Mouse (Mus musculus): ENCODE measurements around the gene 1600014C10Rik. TPM values are rescaled to one million over a fixed set of nuclear protein-coding genes. Genes with fewer than 3 reads are reported as not detected.

The 1600014C10Rik gene
- polyA plus RNA-seq, 2 experiments = 4.7 to 10.3 TPM

DNA sequence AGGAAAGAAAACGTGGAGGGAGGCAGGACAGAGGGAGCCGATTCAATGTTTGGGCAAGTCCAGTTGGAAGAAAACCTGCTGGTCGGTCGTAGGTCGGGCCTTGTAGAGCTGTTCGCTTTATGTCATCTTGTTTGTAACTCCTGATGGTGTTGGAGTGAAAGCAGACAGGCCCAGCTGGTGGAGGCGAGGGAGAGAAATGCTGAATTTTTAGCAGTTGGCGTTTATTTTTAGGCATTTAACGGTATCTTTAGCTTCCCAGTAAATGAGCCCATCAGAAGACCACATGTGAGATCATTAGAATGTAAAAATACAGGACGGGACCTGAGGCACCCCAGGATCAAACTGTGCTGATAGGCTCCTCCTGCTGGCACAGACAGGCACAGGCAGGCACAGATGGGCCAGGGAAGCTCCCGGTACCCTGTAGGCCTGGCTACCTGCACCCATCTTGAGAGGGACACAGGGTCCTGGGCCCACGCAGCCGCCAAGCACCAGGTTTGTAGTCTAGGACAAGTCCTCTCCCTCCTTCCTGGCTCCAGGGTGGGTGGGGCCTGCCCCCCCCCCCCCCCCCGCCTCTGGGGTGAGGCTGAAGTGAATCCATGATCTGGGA lies 31.2 kb upstream of the 1600014C10Rik start:
- H3K4me1 ChIP-seq (replicated peaks; ENCODE audit: control insufficient read depth in 2 of 2, insufficient read depth in 2 of 2, low read length in 1 of 2) = no peaks in the 10 kb centered on the region
- H3K27me3 ChIP-seq (ENCODE audit: control insufficient read depth, insufficient read depth, low read length) = no peaks in the 10 kb centered on the region
- 58% methylated on average over 14 of the region's 14 CpGs for WGBS (ENCODE audit: insufficient replicate concordance)
- no peaks in the 10 kb centered on the region for H3K36me3 ChIP-seq (replicated peaks; ENCODE audit: control insufficient read depth, insufficient read depth, low read depth)
- TF ChIP-seq CTCF (IDR thresholded peaks at IDR 0.05; ENCODE audit: low read depth) (0 out of 2 replicates have a peak, but pooled peaks have one; percentile 11), EP300 (IDR thresholded peaks at IDR 0.05; ENCODE audit: low read depth) (no peak)
- H3K9ac ChIP-seq (replicated peaks) = no peak overlapping the region
- H3K27ac ChIP-seq = no peak overlapping the region
- H3K4me3 ChIP-seq (ENCODE audit: insufficient read depth in 1 of 2, low read depth in 2 of 2, low read length in 2 of 2) = no peak overlapping the region
- H3K9me3 ChIP-seq (ENCODE audit: control insufficient read depth, low read length) = no peaks in the 10 kb centered on the region
- DNase-seq (ENCODE audit: low read depth in 3 of 3, low spot score in 3 of 3) (no peak), ATAC-seq (ENCODE audit: insufficient read depth) (no peak)
- no peak overlapping the region for H3K4me2 ChIP-seq (ENCODE audit: low read depth)

- H3K9me3 ChIP-seq (ENCODE audit: control insufficient read depth, low read length) = no peaks in the 10 kb centered on the region
- no peak overlapping the region for H3K9ac ChIP-seq (replicated peaks)
- no peak for DNase-seq (ENCODE audit: low read depth in 3 of 3, low spot score in 3 of 3)
- TF ChIP-seq EP300 (IDR thresholded peaks at IDR 0.05; ENCODE audit: low read depth) (no peak), CTCF (IDR thresholded peaks at IDR 0.05; ENCODE audit: low read depth) (no peak)
- WGBS (ENCODE audit: insufficient replicate concordance) = 47% methylated on average over 3 of the region's 3 CpGs
- no peaks in the 10 kb centered on the region for H3K27me3 ChIP-seq (ENCODE audit: control insufficient read depth, insufficient read depth, low read length)
- no peak overlapping the region for H3K4me2 ChIP-seq (ENCODE audit: low read depth)
- ATAC-seq (ENCODE audit: insufficient read depth) = no peak
- H3K4me1 ChIP-seq (replicated peaks; ENCODE audit: control insufficient read depth in 2 of 2, insufficient read depth in 2 of 2, low read length in 1 of 2) = no peaks in the 10 kb centered on the region
- H3K27ac ChIP-seq = no peak overlapping the region
- no peaks in the 10 kb centered on the region for H3K36me3 ChIP-seq (replicated peaks; ENCODE audit: control insufficient read depth, insufficient read depth, low read depth)
- no peak overlapping the region for H3K4me3 ChIP-seq (ENCODE audit: insufficient read depth in 1 of 2, low read depth in 2 of 2, low read length in 2 of 2)
These were observed 30.4 kb upstream of the 1600014C10Rik start for GRCm38 (mm10) chr7:38152571-38152970.

GRCm38 (mm10) chr7:38155829-38156228 lies 27.2 kb upstream of the 1600014C10Rik start:
- Histone ChIP-seq H3K4me2 (ENCODE audit: low read depth) (no peak overlapping the region), H3K36me3 (replicated peaks; ENCODE audit: control insufficient read depth, insufficient read depth, low read depth) (no peaks in the 10 kb centered on the region), H3K27ac (no peak overlapping the region), H3K4me3 (ENCODE audit: insufficient read depth in 1 of 2, low read depth in 2 of 2, low read length in 2 of 2) (no peak overlapping the region), H3K27me3 (ENCODE audit: control insufficient read depth, insufficient read depth, low read length) (no peaks in the 10 kb centered on the region), H3K9ac (replicated peaks) (no peak overlapping the region), H3K9me3 (ENCODE audit: control insufficient read depth, low read length) (no peaks in the 10 kb centered on the region), H3K4me1 (replicated peaks; ENCODE audit: control insufficient read depth in 2 of 2, insufficient read depth in 2 of 2, low read length in 1 of 2) (no peaks in the 10 kb centered on the region)
- TF ChIP-seq CTCF (IDR thresholded peaks at IDR 0.05; ENCODE audit: low read depth) (no peak), EP300 (IDR thresholded peaks at IDR 0.05; ENCODE audit: low read depth) (no peak)
- 27% methylated on average over 5 of the region's 5 CpGs for WGBS (ENCODE audit: insufficient replicate concordance)
- ATAC-seq (ENCODE audit: insufficient read depth) = no peak
- peak in 1 of 3 experiments; percentile 20 for DNase-seq (ENCODE audit: low read depth in 3 of 3, low spot score in 3 of 3)

- Histone ChIP-seq H3K36me3 (replicated peaks; ENCODE audit: control insufficient read depth, insufficient read depth, low read depth) (no peaks in the 10 kb centered on the region), H3K9me3 (ENCODE audit: control insufficient read depth, low read length) (no peaks in the 10 kb centered on the region), H3K4me1 (replicated peaks; ENCODE audit: control insufficient read depth in 2 of 2, insufficient read depth in 2 of 2, low read length in 1 of 2) (no peaks in the 10 kb centered on the region), H3K27ac (no peak overlapping the region), H3K4me3 (ENCODE audit: insufficient read depth in 1 of 2, low read depth in 2 of 2, low read length in 2 of 2) (no peak overlapping the region), H3K4me2 (ENCODE audit: low read depth) (no peak overlapping the region), H3K9ac (replicated peaks) (no peak overlapping the region), H3K27me3 (ENCODE audit: control insufficient read depth, insufficient read depth, low read length) (no peaks in the 10 kb centered on the region)
- ATAC-seq (ENCODE audit: insufficient read depth) (no peak), DNase-seq (ENCODE audit: low read depth in 3 of 3, low spot score in 3 of 3) (no peak)
- TF ChIP-seq CTCF (IDR thresholded peaks at IDR 0.05; ENCODE audit: low read depth) = no peak
- no peak for TF ChIP-seq EP300 (IDR thresholded peaks at IDR 0.05; ENCODE audit: low read depth)
- WGBS (ENCODE audit: insufficient replicate concordance) = 52% methylated on average over 9 of the region's 9 CpGs
These were observed 24.1 kb upstream of the 1600014C10Rik start for GRCm38 (mm10) chr7:38158764-38159458.

DNA sequence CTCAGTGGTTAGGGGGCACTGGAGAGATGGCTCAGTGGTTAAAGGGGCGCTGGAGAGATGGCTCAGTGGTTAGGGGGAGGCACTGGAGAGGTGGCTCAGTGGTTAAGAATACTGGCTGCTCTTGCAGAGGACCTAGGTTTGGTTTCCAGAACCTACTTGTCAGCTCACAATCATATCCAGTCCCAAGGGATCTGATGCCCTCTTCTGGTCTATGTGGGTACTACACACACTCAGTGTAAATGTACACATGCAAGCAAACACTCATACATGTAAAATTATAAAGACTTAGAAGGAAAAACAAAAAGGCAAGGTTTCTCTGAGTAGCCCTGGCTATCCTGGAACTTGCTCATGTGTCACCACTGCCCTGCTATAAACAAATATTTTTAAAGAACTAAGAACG lies 21.6 kb upstream of the 1600014C10Rik start:
- no peaks in the 10 kb centered on the region for H3K36me3 ChIP-seq (replicated peaks; ENCODE audit: control insufficient read depth, insufficient read depth, low read depth)
- H3K9ac ChIP-seq (replicated peaks) = no peak overlapping the region
- no peak for ATAC-seq (ENCODE audit: insufficient read depth)
- H3K4me1 ChIP-seq (replicated peaks; ENCODE audit: control insufficient read depth in 2 of 2, insufficient read depth in 2 of 2, low read length in 1 of 2) = no peaks in the 10 kb centered on the region
- H3K4me3 ChIP-seq (ENCODE audit: insufficient read depth in 1 of 2, low read depth in 2 of 2, low read length in 2 of 2) = no peak overlapping the region
- H3K4me2 ChIP-seq (ENCODE audit: low read depth) = no peak overlapping the region
- peak; percentile 58 for TF ChIP-seq CTCF (IDR thresholded peaks at IDR 0.05; ENCODE audit: low read depth)
- no peak for TF ChIP-seq EP300 (IDR thresholded peaks at IDR 0.05; ENCODE audit: low read depth)
- no peak overlapping the region for H3K27ac ChIP-seq
- H3K27me3 ChIP-seq (ENCODE audit: control insufficient read depth, insufficient read depth, low read length) = no peaks in the 10 kb centered on the region
- no peaks in the 10 kb centered on the region for H3K9me3 ChIP-seq (ENCODE audit: control insufficient read depth, low read length)
- WGBS (ENCODE audit: insufficient replicate concordance) = 83% methylated on average over 2 of the region's 2 CpGs
- DNase-seq (ENCODE audit: low read depth in 3 of 3, low spot score in 3 of 3) = no peak
